Mouse (Mus musculus) liver, embryonic 14.5 days (tissue): ENCODE measurements around the gene Kif5c.

ENCODE experiments used
- CTCF ChIP-seq: IDR thresholded peaks from 2 replicates; pipeline ENCODE4 v1.5.1; 2016; ENCODE audit warnings: antibody characterized with exemption, low read depth, control low read depth
- EP300 ChIP-seq: IDR thresholded peaks from 2 replicates; pipeline ENCODE4 v1.6.1; 2016; ENCODE audit warnings: antibody characterized with exemption, low read depth

GRCm38 (mm10) chr2:49814011-49814410, 194.9 kb downstream of the Kif5c start:
- no peak for TF ChIP-seq CTCF
- no peak for TF ChIP-seq EP300
